Mouse (Mus musculus): Measurements from ENCODE around the gene Engase. TPM values are rescaled to one million over a fixed set of nuclear protein-coding genes. Genes with fewer than 3 reads are reported as not detected.

Engase gene
- 2.9 and 3.2 TPM in 2 replicates for polyA plus RNA-seq (2012; rRNA removed)

DNA sequence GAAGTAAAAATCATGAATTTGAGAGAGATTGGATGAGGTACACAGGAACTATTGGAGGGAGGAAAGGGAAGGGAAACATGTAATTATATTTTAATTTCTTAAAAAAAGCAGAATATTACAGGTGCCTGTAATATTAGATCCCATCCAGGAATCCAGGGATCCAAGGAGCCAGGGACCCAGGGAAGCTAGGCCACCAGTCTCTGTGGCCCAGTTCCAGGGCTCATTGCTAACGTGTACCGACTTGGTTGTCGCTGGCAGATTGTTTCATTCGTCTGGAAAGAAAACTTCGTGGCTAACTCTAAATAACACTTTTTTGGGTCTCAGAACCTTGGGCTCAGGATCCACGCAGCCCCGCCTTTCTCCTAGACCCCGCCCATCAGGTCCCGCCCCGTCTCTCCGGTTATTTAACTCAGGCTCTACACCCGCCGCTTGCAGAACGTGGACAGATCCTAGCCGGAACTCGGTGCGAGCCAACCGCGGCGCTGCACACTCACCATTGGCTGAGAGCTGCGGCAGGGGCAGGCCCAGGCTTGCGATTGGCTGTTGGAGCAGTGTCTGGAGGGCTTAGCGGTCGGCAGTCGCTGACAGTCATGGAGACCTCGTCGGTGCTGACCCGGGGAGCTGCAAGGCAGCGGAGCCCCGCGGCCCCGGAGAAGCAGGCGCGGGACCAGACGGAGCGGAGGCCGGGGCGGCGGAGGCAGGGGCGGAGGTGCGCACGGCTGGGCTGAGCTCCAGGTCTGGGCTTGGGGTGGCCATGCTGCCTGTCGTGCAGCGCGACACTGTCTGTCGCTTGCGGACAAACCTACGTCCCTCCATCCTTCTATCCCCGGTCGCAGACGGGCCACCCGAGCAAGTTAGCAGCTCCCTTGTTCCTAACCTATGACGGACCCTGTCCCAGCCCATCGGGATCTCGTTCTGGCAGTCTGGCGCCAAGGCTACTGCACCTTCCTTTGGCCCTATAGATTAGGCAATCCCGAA, at the start of gene Engase:
Engase (plus strand) TSS at position 434 of the 978 bp plus-strand sequence.
- TF ChIP-seq POLR2A (IDR thresholded peaks at IDR 0.05; ENCODE audit: control insufficient read depth, low read depth, low read length) (peak; percentile 77), CTCF (IDR thresholded peaks at IDR 0.05; ENCODE audit: control insufficient read depth, insufficient read depth, insufficient replicate concordance, low read depth, low read length) (no peak)
- Histone ChIP-seq H3K27ac (ENCODE audit: control insufficient read depth, insufficient read depth, low read depth, low read length) (no peak within 1 kb of the TSS), H3K4me3 (ENCODE audit: control insufficient read depth, low read depth, low read length) (peak within 1 kb of the TSS; percentile 85)

DNA sequence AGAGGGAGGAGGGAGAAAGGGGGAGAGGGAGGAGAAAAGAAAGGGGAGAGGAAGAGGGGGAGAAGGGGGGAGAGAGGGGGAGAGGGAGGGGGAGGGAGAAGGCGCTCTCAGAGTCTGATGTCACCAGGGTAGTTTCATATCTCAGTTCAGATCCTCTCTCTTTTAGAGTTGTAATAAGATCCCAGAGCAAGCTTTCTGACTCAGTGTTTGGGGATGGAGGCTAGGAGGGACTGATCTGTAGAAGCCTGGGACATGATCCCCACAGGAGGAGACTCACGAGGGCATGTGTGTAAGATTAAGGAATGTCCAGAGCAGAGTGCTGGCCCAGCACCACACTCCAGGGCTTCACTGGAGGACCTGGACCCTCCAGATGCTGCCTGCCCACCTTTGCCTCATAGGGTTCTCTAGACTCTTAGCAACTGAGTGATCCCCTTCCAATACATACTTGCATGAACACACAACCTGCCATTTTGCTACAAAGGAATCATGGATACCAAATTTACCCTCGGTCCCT, 49.3 kb upstream of the Engase start:
- Histone ChIP-seq H3K36me3 (ENCODE audit: control insufficient read depth, insufficient read depth, low read length) (no peaks in the 10 kb centered on the region), H3K4me3 (ENCODE audit: control insufficient read depth, low read depth, low read length) (no peak overlapping the region), H3K27ac (ENCODE audit: control insufficient read depth, insufficient read depth, low read depth, low read length) (no peak overlapping the region), H3K27me3 (ENCODE audit: control insufficient read depth, insufficient read depth, low read length) (no peaks in the 10 kb centered on the region), H3K4me1 (ENCODE audit: control insufficient read depth, insufficient read depth, low read length) (peaks cover 6% of the 10 kb centered on the region; the same call in 1 of the 2 replicates)
- no peak for TF ChIP-seq POLR2A (IDR thresholded peaks at IDR 0.05; ENCODE audit: control insufficient read depth, low read depth, low read length)
- TF ChIP-seq CTCF (IDR thresholded peaks at IDR 0.05; ENCODE audit: control insufficient read depth, insufficient read depth, insufficient replicate concordance, low read depth, low read length) = no peak

More for the DNA sequence above, at the start of gene Engase:
- H3K36me3 ChIP-seq (ENCODE audit: control insufficient read depth, insufficient read depth, low read length) = no peaks in the 10 kb centered on the region
- H3K4me1 ChIP-seq (ENCODE audit: control insufficient read depth, insufficient read depth, low read length) = peaks cover 24% of the 10 kb centered on the region
- no peaks in the 10 kb centered on the region for H3K27me3 ChIP-seq (ENCODE audit: control insufficient read depth, insufficient read depth, low read length)

DNA sequence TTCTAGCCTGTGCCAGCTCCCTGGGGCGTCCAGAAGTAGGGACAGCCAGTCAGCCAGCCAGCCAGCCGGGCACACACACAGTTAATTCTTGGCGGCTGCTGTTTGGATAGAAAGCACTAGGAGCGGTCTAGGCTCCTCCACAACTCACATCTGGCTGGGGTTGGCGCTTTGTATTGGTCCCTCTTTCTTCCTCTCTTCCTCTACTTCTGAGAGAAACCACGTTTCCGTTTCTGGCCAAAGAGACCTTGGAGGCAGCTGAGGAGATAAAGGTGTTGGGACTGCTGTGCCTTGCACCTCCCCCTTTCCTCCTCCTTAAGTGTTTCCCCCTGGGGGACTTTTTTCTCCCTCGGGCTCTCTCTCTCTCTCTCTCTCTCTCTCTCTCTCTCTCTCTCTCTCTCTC, 48.6 kb upstream of the Engase start, which contains the start of gene C1qtnf1:
C1qtnf1 (plus strand) TSS at position 218 of the 400 bp plus-strand sequence.
- no peak for TF ChIP-seq POLR2A (IDR thresholded peaks at IDR 0.05; ENCODE audit: control insufficient read depth, low read depth, low read length)
- no peak for TF ChIP-seq CTCF (IDR thresholded peaks at IDR 0.05; ENCODE audit: control insufficient read depth, insufficient read depth, insufficient replicate concordance, low read depth, low read length)
- H3K4me1 ChIP-seq (ENCODE audit: control insufficient read depth, insufficient read depth, low read length) = peaks cover 6% of the 10 kb centered on the region; the same call in 1 of the 2 replicates
- H3K27me3 ChIP-seq (ENCODE audit: control insufficient read depth, insufficient read depth, low read length) = no peaks in the 10 kb centered on the region

DNA sequence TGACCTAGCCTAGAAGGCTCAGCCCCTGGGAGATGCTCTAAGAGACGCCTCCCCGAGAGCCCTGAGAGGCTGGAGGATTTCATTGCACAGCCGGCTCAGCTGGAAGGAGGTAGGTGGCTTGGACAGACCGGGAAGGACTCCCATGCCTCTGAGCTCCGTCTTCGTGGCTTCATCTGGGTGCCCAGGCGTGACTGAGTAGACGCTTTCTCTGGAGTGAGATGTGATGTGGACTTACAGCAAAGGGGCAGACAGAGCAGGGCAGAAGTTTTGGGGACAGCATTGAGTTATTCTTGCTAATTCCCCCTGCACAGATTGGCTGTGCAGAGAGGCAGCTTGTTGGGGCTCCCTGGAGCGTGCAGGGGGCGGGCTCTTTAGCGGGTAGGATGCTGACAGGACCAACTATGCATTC, 48.2 kb upstream of the Engase start:
- no peaks in the 10 kb centered on the region for H3K27me3 ChIP-seq (ENCODE audit: control insufficient read depth, insufficient read depth, low read length)
- peaks cover 9% of the 10 kb centered on the region; the same call in 1 of the 2 replicates for H3K4me1 ChIP-seq (ENCODE audit: control insufficient read depth, insufficient read depth, low read length)

More for the DNA sequence above, 48.6 kb upstream of the Engase start, which contains the start of gene C1qtnf1:
- Histone ChIP-seq H3K36me3 (ENCODE audit: control insufficient read depth, insufficient read depth, low read length) (no peaks in the 10 kb centered on the region), H3K27ac (ENCODE audit: control insufficient read depth, insufficient read depth, low read depth, low read length) (no peak within 1 kb of the TSS; the same call in 1 of the 2 replicates), H3K4me3 (ENCODE audit: control insufficient read depth, low read depth, low read length) (peak within 1 kb of the TSS; percentile 11)

DNA sequence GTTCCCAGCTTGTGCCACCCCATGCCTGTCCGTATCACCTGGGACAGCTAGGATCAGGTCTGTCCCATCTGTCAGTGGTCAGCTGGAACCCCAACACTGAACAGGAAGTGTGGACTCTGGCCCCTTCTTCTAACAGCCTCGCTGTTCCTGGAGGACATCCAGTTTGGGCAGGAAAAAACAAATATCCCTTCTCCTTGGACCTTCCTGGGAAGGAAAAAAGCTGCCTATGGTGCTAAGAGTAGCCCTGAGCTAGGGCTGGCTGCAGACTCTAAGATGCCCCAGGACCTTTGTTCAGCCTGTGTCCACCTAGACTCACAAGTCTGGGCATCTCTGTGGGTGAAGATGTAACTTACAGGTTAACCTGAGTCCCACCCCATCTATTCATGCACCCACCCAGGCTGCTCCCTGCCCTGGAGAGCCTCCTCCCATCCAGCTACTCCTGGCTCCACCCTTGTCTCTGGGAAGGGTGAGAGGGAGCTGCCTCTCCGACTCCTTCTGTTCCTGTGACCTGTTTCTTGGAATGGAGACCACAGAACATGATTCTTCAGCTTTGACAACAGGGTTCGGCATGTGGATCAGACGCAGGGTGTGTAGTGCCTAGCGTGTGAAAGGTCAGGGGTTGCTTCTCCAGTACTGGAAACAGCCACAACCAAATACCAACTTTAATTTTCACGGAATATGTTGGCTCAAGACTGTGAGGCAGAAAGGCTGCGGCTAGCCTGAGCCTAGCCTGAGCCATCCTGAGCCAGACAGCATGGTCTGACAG, 47.5 kb upstream of the Engase start:
- TF ChIP-seq CTCF (IDR thresholded peaks at IDR 0.05; ENCODE audit: control insufficient read depth, insufficient read depth, insufficient replicate concordance, low read depth, low read length) (no peak), POLR2A (IDR thresholded peaks at IDR 0.05; ENCODE audit: control insufficient read depth, low read depth, low read length) (no peak)
- Histone ChIP-seq H3K4me3 (ENCODE audit: control insufficient read depth, low read depth, low read length) (peak overlapping the region; percentile 11), H3K27ac (ENCODE audit: control insufficient read depth, insufficient read depth, low read depth, low read length) (no peak overlapping the region; the same call in 1 of the 2 replicates), H3K4me1 (ENCODE audit: control insufficient read depth, insufficient read depth, low read length) (peaks cover 10% of the 10 kb centered on the region; the same call in 1 of the 2 replicates), H3K27me3 (ENCODE audit: control insufficient read depth, insufficient read depth, low read length) (no peaks in the 10 kb centered on the region), H3K36me3 (ENCODE audit: control insufficient read depth, insufficient read depth, low read length) (no peaks in the 10 kb centered on the region)

More for the DNA sequence above, 48.2 kb upstream of the Engase start:
- Histone ChIP-seq H3K36me3 (ENCODE audit: control insufficient read depth, insufficient read depth, low read length) (no peaks in the 10 kb centered on the region), H3K4me3 (ENCODE audit: control insufficient read depth, low read depth, low read length) (peak overlapping the region; percentile 11; the same call in 1 of the 2 replicates), H3K27ac (ENCODE audit: control insufficient read depth, insufficient read depth, low read depth, low read length) (no peak overlapping the region; the same call in 1 of the 2 replicates)
- TF ChIP-seq CTCF (IDR thresholded peaks at IDR 0.05; ENCODE audit: control insufficient read depth, insufficient read depth, insufficient replicate concordance, low read depth, low read length) (no peak), POLR2A (IDR thresholded peaks at IDR 0.05; ENCODE audit: control insufficient read depth, low read depth, low read length) (no peak)

DNA sequence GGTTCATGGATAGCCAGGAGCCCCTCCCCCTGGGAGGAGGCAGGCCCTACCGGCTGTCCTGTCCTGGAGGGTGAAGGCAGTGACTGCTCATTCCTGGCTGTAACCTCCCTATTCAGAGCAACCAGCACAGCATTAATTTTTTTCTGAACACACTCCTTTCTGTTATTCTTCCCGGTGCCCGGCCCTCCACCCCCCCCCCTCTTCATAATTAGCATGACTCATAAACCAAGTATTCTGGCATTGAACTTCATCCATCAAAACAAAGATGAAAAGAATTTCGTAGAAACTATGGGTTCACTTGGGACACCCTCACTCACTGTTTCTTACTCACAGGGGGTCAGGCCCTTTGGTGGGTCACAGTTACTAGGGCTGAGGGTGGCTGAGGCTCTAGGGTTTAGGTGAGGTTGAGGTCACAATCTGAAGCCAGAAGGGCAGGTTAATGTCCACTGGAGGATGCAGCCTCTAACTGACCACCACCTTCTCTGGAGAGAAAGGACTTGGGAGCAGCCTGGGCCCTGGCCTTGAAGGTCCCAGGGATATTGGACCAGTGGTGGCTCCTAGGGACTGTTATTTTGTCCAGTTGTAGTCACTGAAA, 46.2 kb upstream of the Engase start:
- no peak for TF ChIP-seq CTCF (IDR thresholded peaks at IDR 0.05; ENCODE audit: control insufficient read depth, insufficient read depth, insufficient replicate concordance, low read depth, low read length)
- TF ChIP-seq POLR2A (IDR thresholded peaks at IDR 0.05; ENCODE audit: control insufficient read depth, low read depth, low read length) = no peak
- H3K27me3 ChIP-seq (ENCODE audit: control insufficient read depth, insufficient read depth, low read length) = no peaks in the 10 kb centered on the region
- no peak overlapping the region for H3K4me3 ChIP-seq (ENCODE audit: control insufficient read depth, low read depth, low read length)
- no peaks in the 10 kb centered on the region for H3K36me3 ChIP-seq (ENCODE audit: control insufficient read depth, insufficient read depth, low read length)
- peaks cover 12% of the 10 kb centered on the region for H3K4me1 ChIP-seq (ENCODE audit: control insufficient read depth, insufficient read depth, low read length)
- peak overlapping the region; percentile 48; the same call in 1 of the 2 replicates for H3K27ac ChIP-seq (ENCODE audit: control insufficient read depth, insufficient read depth, low read depth, low read length)

Data from testis, adult 2 months (tissue).